Mouse (Mus musculus) hindbrain, embryonic 16.5 days (tissue): Measurements from ENCODE around the gene Calm3. TPM values are rescaled to one million over a fixed set of nuclear protein-coding genes. Genes with fewer than 3 reads are reported as not detected.

Experiments used
- ATAC-seq: fragments of 200-750 bp; cut with Nextera tagmentation; 2 replicates; pipeline ENCODE4 v1.8.0; 2017; ENCODE audit warnings: moderate TSS enrichment, moderate library complexity
- H3K27ac ChIP-seq: fragments of 300-500 bp; sonication (generic); 2 replicates; pipeline ENCODE4 v1.5.1; 2014; ENCODE audit warnings: low read depth, mild to moderate bottlenecking, control low read depth, low read length, moderate library complexity
- H3K27me3 ChIP-seq: fragments of 300-500 bp; sonication (generic); replicated peaks from 2 replicates; pipeline ENCODE4 v1.6.1; 2014; ENCODE audit warnings: low read length; ENCODE audit not compliant: control insufficient read depth, insufficient read depth
- H3K36me3 ChIP-seq: fragments of 300-500 bp; sonication (generic); 2 replicates; pipeline ENCODE4 v1.6.1; 2014; ENCODE audit warnings: mild to moderate bottlenecking, low read length, moderate library complexity, mixed read lengths; ENCODE audit not compliant: control insufficient read depth, insufficient read depth
- H3K4me1 ChIP-seq: fragments of 300-500 bp; sonication (generic); 2 replicates; pipeline ENCODE4 v1.6.1; 2014; ENCODE audit warnings: low read depth, low read length; ENCODE audit not compliant: control insufficient read depth, insufficient read depth
- H3K4me2 ChIP-seq: fragments of 300-500 bp; sonication (generic); 2 replicates; pipeline ENCODE4 v1.6.1; 2014; ENCODE audit warnings: mild to moderate bottlenecking, low read length, control low read depth, moderate library complexity
- H3K4me3 ChIP-seq: fragments of 300-500 bp; sonication (generic); 2 replicates; pipeline ENCODE4 v1.5.1; 2014; ENCODE audit warnings: mild to moderate bottlenecking, low read length, control low read depth, moderate library complexity
- H3K9ac ChIP-seq: fragments of 300-500 bp; sonication (generic); 2 replicates; pipeline ENCODE4 v1.6.1; 2014; ENCODE audit warnings: low read depth, mild to moderate bottlenecking, control low read depth, low read length, moderate library complexity
- H3K9me3 ChIP-seq: fragments of 300-500 bp; sonication (generic); 2 replicates; pipeline ENCODE4 v1.6.1; 2014; ENCODE audit warnings: mild to moderate bottlenecking, low read length, moderate library complexity; ENCODE audit not compliant: control insufficient read depth
- WGBS: fragments of 180-500 bp; shearing (Covaris S2); extraction: QIAGEN DNeasy Blood & Tissue Kit; methylation state at CpG from one replicate; pipeline ENCODE4 v1.1.7; 2014; 5-methylcytosine and 5-hydroxymethylcytosine counted together
- polyA plus RNA-seq: library from polyadenylated mRNA; unstranded; fragments of >200 nt; fragmentation: Nextera tagmentation; extraction: Ambion mirVana; gene quantifications from 2 replicates; pipeline ENCODE4 v1.2.1, GENCODE M21; 2015

Calm3 gene
- polyA plus RNA-seq, 1 experiment from 2014 or later, result 442 TPM

DNA sequence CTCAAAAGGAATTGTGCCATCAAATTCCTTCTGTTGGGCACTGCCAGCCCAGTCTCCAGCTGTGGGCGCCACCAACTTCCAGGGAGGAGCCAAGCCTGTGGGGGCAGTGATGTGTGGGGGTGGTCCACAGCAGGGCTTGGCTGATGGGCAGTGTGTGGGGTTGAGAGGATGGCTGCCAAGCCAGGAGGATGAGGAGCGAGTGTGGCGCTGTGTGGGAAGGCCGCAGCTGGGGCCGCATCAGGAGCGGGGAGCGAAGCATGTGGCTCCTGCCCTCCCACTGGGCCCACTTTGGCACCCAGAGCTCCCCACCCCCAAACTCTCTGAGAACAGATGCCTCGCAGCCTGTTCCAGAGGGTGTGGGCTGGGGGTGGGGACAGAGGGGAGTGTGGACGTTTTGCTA, 5.9 kb downstream of the Calm3 start:
- Histone ChIP-seq H3K36me3 (peaks cover 40% of the 10 kb centered on the region), H3K27ac (peak overlapping the region; percentile 7; the same call in 1 of the 2 replicates)

DNA sequence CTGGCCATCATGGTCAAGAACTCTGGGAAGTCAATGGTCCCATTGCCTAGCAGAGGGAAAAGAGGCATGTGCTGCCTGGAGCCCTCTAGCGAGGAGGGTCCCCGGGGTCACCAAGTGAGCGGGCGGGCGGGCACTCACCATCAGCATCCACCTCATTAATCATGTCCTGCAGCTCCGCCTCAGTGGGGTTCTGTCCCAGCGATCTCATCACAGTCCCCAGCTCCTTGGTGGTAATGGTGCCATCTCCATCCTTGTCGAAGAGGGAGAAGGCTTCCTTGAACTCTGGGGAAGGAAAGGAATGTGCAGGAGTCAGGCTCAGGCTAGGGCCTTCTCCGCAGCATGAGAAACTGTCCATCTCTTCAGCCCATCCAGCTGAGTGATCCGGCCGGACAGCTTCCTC, 6.5 kb downstream of the Calm3 start:
- H3K27ac ChIP-seq, result no peak overlapping the region; the same call in 1 of the 2 replicates
- H3K4me1 ChIP-seq, result peaks cover 46% of the 10 kb centered on the region
- no peak overlapping the region for H3K4me3 ChIP-seq
- 71% methylated on average over 11 of the region's 11 CpGs for WGBS
- no peak overlapping the region for H3K4me2 ChIP-seq
- no peak overlapping the region; the same call in 1 of the 2 replicates for H3K9ac ChIP-seq
- no peaks in the 10 kb centered on the region for H3K27me3 ChIP-seq
- ATAC-seq, result no peak
- no peaks in the 10 kb centered on the region for H3K9me3 ChIP-seq
- H3K36me3 ChIP-seq, result peaks cover 40% of the 10 kb centered on the region

More for the DNA sequence above, 5.9 kb downstream of the Calm3 start:
- H3K4me3 ChIP-seq, result no peak overlapping the region
- H3K4me2 ChIP-seq, result no peak overlapping the region
- no peaks in the 10 kb centered on the region for H3K27me3 ChIP-seq
- peak overlapping the region; percentile 28; the same call in 1 of the 2 replicates for H3K9ac ChIP-seq
- ATAC-seq, result no peak
- H3K9me3 ChIP-seq, result no peaks in the 10 kb centered on the region
- WGBS, result 43% methylated on average over 9 of the region's 9 CpGs
- peaks cover 47% of the 10 kb centered on the region for H3K4me1 ChIP-seq

DNA sequence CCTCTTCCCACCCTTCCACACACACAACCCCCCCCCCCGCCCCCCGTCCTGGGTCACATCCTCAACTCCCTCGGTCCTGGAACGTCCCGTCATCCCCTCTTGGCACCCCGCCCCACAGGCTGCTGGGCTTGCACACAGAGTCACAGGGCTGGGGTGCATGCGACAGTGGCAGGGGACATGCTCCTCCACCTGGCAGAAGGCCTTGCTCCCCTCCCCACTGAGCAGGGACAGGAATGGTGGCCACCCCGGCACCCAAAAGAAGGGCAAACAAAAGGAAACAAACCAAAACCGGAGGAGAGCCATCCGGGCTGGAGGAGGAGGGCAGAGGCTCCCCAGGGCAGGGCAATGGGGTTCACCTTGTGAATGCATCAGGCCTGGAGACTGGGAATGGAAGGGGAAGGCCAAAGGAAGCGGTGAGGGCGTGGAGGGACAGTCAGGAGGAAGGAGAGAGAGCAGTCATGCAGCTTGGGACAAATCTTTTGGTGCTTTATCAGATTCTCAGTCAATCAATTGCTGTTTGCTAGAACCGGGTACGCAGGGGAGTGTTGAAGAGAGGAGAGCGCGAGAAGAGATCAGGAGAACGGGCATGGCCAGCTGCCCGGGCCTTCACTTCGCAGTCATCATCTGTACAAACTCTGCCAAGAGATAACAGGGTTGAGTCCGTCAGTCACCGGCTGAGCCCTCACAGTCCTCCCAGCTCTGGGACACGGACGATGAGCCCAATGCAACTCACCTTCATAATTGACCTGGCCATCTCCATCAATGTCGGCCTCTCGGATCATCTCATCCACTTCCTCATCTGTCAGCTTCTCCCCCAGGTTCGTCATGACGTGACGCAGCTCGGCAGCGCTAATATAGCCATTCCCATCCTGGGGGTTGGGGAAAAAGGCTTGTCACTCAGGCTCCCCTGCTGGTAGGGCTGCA, 7.3 kb downstream of the Calm3 start:
- Histone ChIP-seq H3K4me3 (no peak overlapping the region), H3K4me2 (no peak overlapping the region), H3K9ac (no peak overlapping the region), H3K4me1 (peaks cover 37% of the 10 kb centered on the region), H3K27me3 (no peaks in the 10 kb centered on the region), H3K36me3 (peaks cover 40% of the 10 kb centered on the region), H3K27ac (no peak overlapping the region), H3K9me3 (no peaks in the 10 kb centered on the region)
- no peak for ATAC-seq
- 76% methylated on average over 30 of the region's 30 CpGs for WGBS

DNA sequence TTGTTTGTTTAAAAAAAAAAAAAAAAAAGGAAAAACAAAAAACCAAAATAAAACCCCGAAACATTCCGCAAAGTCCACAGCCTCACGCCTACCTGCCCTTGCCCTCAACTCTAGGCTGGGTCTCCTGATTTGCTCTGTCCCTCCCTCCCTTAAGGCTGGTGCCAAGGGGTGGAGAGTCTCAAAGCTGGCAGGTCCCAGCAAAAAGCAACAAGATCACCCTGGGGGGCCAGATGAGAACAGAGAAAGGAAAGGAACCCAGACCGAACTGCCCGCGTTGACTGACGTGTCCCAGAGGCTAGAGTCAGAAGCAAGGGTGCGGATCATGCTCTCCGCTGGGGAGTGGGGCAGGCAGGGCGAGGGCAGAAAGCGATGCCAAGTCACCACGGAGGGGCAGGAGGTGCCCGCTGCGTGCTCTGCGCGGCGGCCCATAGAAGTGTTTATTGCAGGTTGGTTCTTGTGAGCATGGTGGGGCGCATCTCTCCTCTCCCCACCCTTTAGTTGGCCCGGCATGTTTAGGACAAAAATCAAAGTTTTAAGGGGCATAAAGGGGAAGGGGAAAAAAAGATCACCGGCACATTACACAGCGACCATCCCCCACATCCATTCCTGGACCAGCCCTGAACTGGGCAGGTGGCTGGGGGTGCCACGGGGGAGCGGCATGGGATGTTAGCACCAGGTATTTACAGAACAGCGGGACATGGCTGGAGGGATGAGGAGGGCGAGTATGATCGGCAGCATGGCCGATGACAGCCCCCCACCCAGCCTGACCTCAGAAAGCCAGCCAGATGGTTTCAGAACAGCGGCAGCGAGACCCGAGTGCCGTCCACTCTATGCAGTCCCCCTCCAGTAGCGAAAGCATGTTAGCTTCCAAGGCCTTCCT, 8.2 kb downstream of the Calm3 start:
- peaks cover 40% of the 10 kb centered on the region for H3K36me3 ChIP-seq
- no peak overlapping the region for H3K9ac ChIP-seq
- H3K27ac ChIP-seq, result no peak overlapping the region
- H3K27me3 ChIP-seq, result no peaks in the 10 kb centered on the region
- no peaks in the 10 kb centered on the region for H3K9me3 ChIP-seq
- peaks cover 28% of the 10 kb centered on the region for H3K4me1 ChIP-seq
- no peak overlapping the region for H3K4me3 ChIP-seq
- 85% methylated on average over 28 of the region's 32 CpGs for WGBS
- H3K4me2 ChIP-seq, result no peak overlapping the region
- no peak for ATAC-seq

DNA sequence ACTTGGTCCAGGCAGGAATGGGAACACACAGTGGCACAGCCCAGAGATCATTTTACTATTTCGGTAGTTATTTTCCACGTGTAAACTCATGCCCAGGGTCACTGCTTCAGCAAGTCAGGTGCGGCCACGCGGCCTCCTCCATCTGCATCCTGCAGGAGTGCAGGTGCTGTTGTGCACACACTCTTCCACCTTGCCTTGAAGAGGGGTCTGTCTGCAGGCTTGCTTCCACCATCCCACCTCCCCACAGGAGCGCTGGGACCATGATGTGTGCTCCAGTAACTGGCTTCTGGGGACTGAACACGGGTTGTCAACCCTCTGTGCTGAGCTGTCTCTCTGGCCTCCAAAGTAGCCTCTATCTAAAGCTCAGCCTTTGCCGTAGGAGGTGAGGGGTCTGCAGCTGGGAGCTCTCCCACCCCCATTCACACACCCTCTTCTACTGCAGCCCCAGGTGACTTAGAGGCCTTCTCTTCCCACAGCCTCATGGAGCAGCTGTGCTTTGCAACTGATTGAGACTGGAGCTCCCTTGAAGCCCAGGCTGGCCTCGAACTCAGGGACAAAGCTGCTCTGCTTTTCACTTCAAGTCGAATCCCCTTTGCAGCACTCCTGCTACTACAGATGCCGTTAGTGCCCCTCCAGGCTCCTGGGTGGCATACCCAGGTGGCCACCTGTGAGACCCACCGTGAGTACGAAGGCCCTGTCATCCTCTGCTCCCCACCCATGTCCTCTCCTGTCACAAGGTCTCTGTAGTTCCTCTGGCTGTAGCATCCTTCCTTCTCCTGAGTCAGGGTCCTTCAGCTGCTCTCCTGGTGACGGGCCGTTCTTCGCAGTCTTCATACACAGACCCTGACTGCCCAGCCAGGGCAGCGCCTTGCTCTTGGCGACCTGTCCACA, 9.2 kb downstream of the Calm3 start:
- peaks cover 40% of the 10 kb centered on the region for H3K36me3 ChIP-seq
- no peak overlapping the region for H3K9ac ChIP-seq
- H3K27me3 ChIP-seq, result no peaks in the 10 kb centered on the region
- ATAC-seq, result 0 out of 2 replicates have a peak, but pooled peaks have one; percentile 2
- peak overlapping the region; percentile 1; the same call in 1 of the 2 replicates for H3K27ac ChIP-seq
- H3K4me3 ChIP-seq, result no peak overlapping the region
- H3K9me3 ChIP-seq, result no peaks in the 10 kb centered on the region
- peaks cover 19% of the 10 kb centered on the region for H3K4me1 ChIP-seq
- no peak overlapping the region for H3K4me2 ChIP-seq
- 83% methylated on average over 18 of the region's 18 CpGs for WGBS

DNA sequence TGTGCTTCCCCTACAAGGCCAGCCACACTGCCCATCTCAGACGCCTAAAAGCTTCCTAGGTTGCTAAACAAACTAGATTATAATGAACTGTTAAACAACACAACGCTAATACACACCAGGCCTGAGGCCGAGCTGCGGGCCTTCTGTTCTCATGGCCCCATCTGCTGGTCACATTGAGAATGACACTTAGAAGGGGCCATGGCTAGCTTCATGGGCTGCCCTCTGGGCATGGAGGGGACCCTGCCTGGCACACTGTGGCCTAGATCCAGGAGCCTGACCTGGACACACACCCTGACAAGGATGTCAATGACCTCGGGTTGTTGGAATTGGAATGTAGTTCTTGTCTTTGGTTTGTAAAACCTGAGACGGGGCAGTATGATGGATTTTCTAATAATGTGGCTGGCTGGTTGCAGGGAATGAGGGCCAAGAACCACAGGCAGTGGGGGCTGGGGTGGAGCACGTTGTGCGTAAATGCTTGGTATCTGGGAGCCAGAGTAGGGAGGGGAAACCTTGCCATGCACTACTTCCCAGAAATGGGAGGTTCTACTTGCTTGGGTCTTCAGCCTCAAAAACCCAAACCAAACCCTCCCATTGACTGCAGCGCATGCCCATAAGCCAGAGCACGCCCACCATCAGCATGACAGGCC, 10.0 kb downstream of the Calm3 start:
- 31% methylated on average over 10 of the region's 10 CpGs for WGBS
- Histone ChIP-seq H3K27ac (peak overlapping the region; percentile 1; the same call in 1 of the 2 replicates), H3K4me3 (no peak overlapping the region), H3K4me1 (peaks cover 12% of the 10 kb centered on the region), H3K9ac (no peak overlapping the region), H3K9me3 (no peaks in the 10 kb centered on the region), H3K27me3 (no peaks in the 10 kb centered on the region), H3K4me2 (no peak overlapping the region), H3K36me3 (peaks cover 40% of the 10 kb centered on the region)
- ATAC-seq, result peak; percentile 58

DNA sequence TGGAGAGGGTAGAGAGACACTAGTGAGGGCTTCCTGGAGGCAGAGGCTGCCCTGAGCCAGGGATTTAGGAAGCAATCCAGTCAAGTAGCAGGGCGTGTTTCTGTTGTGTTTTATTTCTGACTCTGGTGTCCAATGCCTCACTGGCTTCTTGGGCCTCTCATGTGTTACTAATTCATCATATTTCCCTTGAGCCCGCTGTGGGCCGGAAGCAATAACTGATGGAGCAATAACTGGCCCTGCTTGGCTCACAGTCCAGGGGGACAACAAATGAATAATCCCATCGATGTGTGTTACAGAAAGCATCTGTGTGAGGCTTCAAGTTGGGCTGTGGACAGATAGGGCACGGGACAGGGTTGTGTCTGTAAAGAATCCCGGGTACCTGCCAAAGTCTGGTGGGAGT, 11.6 kb downstream of the Calm3 start:
- Histone ChIP-seq H3K36me3 (peaks cover 24% of the 10 kb centered on the region), H3K27me3 (no peaks in the 10 kb centered on the region), H3K9ac (no peak overlapping the region), H3K4me1 (no peaks in the 10 kb centered on the region), H3K27ac (no peak overlapping the region), H3K9me3 (no peaks in the 10 kb centered on the region), H3K4me2 (no peak overlapping the region), H3K4me3 (no peak overlapping the region)
- 49% methylated on average over 6 of the region's 6 CpGs for WGBS
- ATAC-seq, result no peak

DNA sequence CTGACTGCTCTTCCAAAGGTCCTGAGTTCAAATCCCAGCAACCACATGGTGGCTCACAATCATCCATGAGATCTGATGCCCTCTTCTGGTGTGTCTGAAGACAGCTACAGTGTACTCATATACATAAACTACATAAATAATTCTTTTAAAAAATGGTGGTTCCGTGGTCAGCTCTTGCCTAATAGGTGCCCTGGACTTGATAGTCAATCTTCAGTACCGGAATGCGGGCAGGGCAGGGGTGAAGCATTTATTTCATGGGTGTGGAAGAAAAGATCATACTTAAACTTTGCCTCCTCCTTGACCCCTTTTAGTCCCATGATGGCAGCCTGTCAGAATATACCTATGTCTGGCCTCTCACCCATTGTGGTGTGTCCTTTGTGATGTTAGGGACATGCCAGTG, 12.0 kb downstream of the Calm3 start:
- no peak for ATAC-seq
- WGBS, result 91% methylated on average over 3 of the region's 3 CpGs
- Histone ChIP-seq H3K4me2 (no peak overlapping the region), H3K4me3 (no peak overlapping the region), H3K27ac (no peak overlapping the region), H3K9me3 (no peaks in the 10 kb centered on the region), H3K36me3 (peaks cover 20% of the 10 kb centered on the region), H3K27me3 (no peaks in the 10 kb centered on the region), H3K9ac (no peak overlapping the region), H3K4me1 (no peaks in the 10 kb centered on the region)
